Mouse (Mus musculus) left cerebral cortex, adult 11 months (tissue): Measurements from ENCODE around the gene Slc48a1.
A peak's percentile ranks its signal among the peaks of the same experiment; 100 is the strongest.

ENCODE experiments used
- DNase-seq: peaks from one replicate; pipeline ENCODE4 v3.0.0; 2022; ENCODE audit warnings: low spot score

The Slc48a1 gene

DNA sequence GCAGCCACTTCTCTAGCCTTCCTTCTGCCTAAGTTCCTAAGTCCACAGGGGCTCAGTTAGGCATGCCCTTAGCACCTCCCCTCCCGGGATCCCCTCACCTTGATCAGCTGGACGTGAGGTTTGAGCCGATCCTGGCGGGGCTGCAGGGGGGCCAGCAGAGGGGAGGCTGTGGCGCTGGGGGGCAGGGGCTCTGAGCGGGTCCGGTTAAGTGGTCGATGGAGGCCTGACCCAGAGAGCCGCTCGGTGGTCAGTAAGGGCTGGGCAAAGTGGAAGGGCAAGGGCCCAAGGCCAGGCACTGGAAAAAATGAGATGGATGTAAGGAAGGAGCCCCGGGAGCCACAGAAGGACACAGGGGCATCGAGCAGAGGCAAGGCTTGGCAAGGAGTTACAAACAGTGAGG, 29.5 kb downstream of the Slc48a1 start:
- DNase-seq: no peak

DNA sequence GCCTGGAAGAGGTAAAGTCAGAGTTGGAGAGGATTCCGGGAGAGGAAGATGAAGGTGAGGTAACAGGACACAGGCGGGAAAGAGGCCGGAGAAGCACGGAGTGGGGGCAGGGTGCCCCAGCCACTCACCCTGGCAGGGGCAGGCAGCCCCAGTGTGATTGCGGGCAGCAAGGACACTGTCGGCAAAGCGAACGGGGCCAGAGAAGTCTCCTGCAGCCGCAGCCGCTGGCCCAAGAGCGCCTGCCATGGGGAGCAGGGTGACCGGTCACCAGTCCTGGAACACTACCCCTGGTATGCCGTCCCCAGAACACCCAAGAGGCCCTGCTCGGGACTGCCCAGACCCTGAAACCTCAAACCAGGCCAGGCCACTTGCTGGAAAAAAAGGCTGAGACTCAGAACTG, 30.2 kb downstream of the Slc48a1 start:
- no peak for DNase-seq

DNA sequence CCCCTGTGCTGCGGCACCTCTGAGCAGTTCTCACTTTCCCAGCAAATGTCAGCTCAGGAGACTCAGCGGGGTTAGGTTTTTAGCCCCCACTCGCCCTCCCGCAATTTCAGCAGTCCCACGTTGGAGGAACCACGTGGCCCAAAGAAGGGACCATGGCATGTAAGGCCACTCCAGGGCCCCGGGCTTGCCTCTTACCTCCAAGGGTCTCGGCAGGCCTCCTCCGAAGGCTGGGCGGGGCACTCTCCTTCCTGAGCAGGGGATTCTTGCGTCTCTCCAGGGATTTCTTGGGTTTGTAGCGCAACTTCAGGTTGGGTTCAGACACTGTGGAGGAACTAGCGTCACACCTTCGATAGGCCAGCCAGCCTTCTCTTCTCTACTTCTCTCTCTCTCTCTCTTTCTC, 30.9 kb downstream of the Slc48a1 start:
- DNase-seq: no peak

DNA sequence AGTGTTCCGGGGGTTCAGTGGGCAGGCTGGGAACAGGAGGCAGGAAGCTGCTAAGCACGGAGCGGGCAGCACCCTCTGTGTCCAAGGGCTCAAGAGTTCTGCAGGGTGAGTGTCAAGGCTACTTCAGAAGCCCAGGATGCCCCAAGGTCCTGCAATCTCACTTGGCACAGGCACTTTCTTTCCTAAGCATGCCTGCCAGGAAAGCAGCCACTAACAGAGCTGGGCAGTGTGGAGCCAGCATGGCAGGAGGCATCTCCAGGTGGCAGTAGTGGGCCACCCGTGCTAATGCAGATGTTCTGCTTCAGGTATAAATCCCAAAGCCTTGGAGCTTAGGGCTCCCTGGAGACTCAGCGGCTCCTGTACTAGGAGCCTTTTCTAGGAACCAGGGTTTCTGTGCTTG, 31.6 kb downstream of the Slc48a1 start:
- DNase-seq: no peak

DNA sequence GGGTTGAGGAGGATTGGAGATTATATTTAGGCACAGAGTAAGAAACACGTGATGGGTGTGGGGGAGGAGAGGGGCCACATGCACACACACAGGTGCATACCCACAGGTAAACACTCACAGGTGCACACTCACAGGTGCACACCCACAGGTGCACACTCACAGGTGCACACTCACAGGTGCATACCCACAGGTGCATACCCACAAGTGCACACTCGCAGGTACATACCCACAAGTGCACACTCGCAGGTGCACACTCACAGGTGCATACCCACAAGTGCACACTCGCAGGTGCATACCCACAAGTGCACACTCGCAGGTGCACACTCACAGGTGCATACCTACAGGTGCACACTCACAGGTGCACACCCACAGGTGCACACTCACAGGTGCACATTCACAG, 32.1 kb downstream of the Slc48a1 start:
- no peak for DNase-seq

DNA sequence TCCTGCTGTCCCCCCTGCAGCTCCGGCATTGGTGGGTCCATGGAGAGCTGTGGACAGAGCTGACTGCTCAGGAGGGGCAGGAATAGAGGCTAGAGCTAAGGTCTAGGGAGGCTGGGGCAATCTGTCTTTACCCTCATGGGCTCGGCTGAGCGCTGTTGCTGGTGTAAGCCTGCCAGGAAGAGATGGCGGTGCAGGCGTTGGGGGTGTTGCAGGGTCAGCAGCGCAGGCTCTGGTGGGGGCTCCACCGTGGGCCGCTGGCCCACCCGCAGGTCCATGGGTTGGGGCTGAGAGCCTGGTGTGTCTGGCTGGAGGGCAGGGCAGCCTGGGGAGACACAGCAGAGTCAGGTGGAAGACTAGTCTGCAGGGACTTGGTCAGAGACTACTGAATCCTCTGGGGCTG, 33.0 kb downstream of the Slc48a1 start:
- DNase-seq: no peak

DNA sequence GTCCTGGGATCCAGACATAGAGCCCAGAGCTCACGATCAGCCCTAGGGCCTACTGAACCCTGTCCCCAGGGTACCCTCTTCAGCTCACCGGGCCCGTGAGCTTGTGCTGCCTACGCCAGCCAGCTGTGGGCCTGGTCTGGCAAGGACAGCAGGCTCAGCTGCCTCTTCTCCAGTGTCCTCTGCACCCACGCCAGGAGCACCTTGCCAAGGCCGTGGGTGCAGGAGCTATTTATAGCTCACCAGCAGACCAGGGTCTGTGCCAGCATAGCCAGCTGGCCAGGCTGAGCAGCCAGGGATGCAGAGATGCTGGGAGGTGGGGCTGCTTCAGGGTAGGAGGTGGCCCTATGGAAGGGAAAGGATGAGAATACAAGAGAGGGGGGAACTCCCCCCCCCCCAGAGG, 33.8 kb downstream of the Slc48a1 start:
- peak; percentile 86 for DNase-seq

DNA sequence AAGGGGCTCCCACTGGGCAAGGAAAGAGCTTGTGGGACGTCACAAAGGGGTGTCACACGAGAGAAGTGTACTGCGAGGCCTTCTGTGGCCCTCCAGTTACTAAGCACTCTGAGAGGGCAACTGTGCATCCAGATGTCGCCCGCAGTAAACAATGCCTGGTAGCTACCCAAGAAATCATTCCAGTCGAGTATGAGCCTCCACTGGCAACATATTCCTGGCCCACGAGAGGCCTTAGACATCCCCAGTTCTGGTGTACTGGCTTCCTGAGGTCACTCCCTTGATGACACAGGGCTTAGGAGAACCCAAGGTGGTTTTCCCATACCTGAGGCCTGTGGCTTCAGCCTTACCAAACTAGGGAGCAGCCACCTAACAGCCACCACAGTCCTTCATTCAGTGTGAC, 34.6 kb downstream of the Slc48a1 start:
- no peak for DNase-seq

DNA sequence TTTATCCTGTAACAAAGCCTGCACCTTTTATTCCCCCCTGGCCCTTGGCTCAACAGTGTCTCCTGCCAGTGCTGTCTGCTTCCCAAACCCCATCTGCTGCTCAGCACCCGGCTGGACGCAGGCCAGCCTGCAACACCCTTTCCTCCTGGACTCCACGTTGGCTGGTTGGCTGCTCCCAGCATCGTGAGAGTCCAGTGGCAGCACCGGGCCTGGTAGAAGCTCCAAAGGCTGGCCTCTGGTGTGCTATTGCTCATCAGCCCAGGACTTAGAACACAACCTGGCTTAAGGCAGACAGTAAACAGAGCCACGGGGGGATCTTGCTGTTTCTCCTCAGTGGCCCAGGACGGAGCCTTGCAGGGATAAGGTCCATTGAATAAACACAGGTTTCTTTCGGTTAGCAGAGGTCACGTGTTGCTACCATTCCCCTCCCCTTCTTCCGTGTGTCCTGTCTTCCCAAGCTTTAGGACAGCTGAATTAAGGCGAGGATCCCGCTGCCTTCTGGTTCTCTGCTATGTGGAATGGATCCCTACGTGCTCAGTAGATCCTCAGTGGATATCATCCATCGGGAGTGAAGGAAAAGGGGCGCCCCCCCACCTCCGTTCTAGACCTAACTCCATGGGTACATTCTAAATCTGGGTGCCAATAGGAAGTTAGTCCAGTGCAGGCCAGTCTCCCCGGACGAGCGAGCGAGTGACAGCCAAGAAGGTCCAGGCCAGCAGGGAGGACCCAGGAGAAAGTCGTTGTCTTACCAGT, 35.3 kb downstream of the Slc48a1 start:
- no peak for DNase-seq

DNA sequence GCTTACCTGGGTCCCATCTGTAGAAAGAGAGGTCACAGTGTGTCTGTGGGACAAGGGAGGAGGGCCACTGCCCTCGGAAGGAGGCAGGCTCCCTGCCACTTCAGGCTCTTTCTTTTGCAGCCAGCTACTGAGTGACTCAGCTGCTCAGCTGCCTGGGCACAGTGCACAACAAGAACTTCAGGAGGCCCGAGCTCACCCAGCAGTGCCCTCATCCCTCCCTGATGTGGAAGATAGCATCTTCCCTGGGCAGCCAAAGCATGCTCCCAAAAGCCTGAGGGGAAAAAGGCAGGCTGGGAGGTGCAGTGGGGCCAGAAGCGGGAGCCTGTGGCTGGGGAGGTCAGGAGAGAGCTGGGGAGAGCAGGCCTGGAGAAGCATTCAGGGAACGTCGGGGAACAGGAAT, 36.4 kb downstream of the Slc48a1 start:
- DNase-seq: no peak

DNA sequence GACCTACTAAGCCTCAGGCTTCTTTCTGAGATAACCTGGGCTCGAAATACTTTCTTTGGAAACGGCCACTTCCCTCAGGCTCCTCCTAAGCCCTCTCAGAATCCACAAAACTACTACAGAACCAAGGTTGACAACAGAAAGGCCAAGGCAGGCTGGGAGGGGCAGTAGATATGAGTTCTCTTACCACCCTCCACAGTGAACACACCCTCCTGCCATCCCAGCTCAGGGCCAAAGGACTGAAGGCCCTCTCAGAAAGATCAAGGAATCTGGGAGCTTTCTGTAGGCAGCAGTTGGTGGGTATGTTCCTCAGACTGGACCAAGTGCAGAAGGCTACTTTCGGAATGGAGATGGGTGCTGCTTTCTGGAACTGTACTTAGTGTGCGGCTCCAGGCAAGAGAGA, 36.9 kb downstream of the Slc48a1 start:
- no peak for DNase-seq

DNA sequence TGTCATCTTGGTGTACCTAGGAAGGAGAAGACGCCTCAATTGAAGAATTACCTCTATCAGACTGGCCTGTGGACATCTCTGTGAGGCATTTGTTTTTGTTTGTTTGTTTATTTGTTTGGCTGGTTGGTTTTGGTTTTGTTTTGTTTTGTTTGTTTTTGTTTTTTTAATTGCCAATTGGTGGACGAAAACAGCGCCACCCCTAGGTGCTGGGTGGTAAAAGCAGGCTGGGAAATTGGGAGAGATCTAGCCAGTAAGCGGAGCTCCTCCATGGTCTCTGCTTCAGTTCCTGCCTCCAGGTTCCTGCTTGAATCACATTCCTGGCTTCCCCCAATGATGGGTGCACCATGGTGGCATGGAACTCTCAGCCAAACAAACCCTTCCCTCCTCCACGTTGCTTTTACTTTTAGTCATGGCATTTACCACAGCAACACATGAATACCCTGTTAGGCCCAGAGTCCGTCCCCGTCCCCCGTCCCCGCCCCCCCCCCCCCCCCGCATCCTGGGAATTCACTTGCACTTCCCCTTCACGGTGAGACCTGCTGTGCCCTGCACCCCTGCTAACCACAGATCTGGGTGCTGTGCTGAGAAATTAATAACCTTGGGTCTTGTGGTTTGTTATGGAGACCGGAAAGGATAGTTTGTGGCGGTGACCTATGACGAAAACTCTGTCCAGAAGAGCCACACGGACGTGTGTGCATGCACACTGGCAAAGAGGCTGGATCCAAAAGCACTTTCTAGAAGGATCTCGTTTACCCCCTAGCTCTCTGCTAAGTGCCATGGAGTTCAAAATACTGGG, 38.1 kb downstream of the Slc48a1 start:
- DNase-seq: no peak

DNA sequence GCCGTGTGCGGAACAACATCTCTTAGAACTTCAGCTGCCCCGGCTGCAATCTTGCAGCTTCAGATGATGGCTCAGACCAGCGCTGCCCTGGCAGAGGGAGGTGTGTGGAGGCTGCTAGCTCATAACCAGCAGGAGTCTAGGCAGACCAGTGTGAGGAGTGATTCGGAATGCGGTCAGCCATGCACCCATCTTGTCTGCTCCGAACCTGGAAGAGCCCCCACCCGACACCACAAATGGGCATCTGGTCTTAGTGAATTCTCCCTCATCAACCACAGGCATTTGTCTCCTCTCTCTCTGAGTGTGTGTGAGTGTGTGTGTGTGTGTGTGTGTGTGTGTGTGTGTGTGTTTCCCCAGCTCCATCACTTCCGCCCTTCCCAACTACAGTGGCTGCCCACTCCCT, 41.6 kb downstream of the Slc48a1 start:
- no peak for DNase-seq

DNA sequence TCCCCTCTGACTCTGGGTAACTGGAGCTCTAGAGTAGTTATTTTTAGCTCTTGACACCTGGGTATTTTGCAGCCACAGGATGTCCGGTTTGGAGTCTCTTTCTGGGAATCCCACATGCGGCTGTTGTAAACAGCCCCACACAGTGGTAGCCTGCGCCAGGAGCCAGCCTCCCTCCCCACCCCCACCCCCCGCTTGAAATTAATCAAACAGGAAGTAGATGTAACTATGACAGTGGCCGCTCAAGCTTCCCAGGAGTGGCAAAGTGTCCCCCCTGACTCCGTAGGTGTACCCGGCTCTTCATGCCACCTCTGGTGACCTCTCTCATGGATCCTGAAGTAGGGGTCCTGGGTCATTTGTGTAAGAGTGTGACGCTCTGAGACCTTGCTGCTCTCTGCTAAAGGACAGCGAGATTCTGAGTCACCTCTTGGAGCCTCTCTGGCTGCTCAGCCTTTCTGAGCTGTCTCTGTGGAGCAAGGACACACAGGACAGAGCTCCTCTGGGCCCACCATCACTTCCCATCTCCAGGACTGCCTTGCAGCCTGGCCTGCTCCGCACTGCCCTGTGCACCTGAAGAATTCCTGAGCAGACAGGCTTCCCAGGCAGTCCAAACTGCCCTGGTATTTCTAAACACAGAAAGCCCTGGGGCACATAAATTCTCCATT, 43.1 kb downstream of the Slc48a1 start:
- no peak for DNase-seq

DNA sequence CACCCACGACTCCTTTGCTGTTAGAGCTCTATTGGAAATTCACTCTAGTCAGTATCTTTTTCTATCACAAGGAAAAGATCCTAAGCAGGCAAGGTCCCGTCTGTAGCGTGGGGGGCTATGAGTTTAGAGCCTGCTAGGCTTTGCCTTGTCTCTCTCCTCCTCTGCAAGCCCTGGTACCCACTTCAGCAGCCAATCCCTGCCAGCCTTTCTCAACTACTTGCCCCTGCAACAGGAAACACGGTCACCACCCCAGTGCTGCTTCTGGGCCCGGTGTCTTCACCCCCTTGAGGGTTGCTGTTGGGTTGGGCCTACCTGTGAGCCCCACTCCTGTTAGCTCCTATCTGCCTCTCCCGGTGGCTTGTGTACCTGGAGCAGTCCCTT, 43.7 kb downstream of the Slc48a1 start:
- DNase-seq: no peak

DNA sequence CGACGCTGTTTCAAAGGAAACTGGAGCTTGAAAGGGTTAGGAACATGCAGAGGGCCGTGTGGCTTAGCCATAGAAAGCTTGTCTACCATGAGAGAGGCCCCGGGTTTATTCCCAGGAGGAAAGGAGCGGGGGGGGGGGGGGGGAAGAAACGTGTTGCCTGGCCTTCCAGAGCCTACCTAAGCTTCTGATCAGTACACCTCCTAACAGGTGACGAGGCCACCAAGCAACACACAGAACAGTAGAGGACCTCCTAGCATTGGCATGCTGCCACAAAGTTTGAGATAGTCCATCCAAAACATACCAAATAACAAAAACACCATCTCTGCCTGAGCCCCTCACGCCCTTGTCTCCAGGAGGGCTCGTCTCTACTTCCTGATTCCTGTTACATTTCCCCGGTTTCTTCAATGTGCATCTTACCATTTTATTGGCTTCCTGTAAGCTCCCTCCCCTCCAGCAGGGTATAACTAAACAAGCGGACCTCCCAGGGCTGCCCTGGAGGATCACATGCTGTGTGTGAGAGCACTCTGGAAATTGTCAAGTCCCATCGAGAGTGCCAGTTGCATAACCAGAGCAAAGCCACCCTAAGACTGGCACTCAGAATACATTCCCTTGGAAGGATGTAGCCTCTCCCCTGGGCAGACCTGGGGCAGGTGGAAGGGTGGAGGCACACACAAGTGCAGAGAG, 44.4 kb downstream of the Slc48a1 start:
- no peak for DNase-seq

DNA sequence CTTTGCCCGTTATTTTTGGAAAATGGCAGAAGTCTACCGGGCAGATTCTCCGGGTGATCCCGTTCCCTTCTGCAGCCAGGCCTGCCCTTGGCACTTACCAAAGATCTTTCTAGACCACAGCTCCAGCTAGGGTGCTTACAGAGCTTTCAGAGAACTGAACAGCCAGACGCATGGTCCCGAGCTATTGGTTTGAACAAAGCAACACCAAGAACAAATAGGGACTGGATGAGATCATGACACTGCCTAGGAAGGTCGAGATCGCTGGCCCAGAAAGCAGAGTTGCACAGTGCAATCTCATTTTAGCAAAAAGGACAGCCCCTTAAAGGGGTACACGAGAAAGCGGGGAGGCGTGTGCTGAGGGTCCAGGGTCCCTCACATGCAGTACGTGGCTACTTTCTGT, 45.2 kb downstream of the Slc48a1 start:
- no peak for DNase-seq

DNA sequence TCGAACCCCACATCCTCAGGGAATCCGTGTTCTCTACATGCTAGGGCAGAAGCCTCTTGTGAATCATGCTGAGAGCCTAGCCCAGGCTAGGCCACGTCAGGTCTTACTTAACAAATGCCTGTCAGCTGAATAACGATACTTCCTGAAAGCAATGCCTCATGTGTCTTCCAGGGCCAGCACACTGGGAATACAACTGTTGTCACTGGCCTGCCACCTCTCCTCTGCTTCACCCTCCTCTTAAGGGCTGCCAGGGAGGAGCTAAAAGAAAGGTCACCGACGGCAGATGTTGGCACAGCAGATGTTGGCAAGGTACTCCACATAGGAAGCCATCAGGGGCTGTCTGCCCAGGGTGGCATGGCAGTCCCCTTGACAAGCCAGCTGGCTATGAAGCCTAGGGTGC, 45.7 kb downstream of the Slc48a1 start:
- no peak for DNase-seq

DNA sequence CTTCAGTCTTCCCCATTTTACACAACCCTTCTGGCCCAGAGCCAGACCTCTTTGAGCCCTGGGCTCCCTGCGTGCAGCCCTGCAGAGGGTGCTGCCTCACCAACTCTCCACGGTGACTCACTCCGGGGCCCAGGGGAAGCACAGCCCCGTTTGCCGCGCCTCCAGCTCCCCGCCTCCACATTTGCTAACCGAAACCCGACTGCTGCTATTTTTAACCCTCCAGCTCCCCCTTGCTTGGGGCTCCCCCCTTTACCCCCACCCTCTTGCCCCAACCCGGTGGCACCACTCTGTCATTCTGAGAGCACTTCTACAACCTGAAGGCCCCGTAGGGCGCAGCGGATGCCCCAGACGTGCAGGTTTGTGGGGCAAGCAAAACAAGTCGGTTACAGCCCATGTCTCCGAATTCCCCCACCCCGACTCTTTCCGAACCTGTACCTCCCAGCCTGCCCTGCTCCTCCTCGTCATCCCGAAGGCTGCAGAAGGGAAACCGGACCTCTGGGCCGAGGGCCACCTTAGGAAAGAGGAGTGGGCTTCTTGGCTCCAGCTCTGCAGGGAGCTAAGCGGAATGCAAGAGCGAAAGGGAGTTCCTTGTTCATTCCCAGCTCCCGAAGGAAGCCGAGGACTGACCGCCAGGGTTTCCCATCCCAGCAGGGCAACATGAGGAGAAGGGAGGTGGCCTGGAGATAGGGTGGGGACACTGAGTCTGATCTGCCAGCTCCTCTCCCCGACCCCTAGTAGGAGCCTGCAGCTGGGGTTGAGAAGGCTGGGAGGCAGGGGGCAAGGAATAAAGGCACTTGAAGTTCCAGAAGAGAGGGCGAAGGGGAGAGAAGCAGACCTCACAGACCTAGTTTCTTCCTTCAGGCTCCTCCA, 47.0 kb downstream of the Slc48a1 start:
- DNase-seq: peak; percentile 77

DNA sequence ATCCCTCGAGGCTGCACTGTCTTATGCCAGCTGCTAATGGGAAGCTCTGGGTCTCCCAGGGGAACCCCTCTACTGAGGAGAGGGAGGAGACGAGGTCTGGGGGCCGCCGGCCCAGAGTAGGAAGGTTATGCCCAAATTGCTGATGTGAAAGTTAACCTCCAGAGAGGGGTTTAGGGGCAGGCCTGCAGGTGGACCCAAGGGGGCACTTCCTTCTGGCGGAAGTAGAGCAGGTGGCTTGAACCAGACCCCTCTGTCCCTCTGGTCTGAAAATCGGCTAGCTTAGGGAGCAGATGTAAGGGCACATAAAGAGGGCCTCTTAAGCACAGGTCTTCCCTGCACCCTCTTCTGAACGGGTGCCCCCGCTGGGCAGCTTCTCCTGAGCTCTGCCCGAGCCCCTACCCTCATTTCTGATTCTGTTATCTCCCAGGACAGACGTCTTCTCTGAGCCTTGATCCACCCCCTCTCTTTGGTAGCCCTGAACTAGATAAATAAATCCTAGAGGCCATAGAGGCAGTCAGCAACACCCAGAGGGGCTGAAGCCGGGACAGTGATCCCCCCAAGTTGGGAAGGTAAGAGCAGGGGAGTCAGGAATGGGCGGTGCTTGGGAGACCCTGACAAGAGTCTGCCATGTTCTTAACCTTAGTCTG, 47.7 kb downstream of the Slc48a1 start:
- no peak for DNase-seq

DNA sequence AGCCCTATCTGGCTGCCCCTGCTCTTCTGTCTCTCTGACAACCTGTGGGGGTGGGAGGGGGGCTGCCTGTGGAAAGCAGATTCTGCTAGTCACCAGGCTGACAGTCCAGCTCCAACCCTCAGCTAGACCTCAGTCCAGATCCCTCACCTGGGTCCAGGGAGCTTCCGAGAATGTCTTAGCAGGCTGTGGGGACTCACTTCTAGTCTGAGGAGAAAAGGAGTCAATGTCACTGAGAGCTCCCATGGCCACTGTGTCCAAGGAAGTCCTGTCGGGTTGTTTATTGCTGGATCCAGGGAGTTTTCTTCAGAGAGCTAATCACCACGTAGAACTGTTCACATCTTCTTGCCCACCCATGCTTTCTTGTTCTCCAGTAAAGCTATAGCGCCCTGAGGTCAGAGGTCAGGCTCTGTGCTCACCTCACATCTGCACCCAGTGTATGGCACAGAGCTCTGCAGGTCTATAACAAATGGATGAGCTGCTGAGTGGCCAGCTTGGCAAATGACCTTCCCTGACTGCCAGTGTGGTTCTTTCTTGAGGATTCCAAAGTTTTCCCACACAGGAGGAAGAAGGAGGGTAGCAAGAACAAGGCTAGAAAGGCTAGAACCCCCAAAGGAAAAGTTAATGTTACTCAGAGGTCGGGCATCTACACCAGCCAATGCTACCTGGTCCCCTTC, 48.4 kb downstream of the Slc48a1 start:
- no peak for DNase-seq
